22 mouse cellular contexts compared by ENCODE assay signal in genomic region chr16:57303716-57304115, GRCm38 (mm10). TPM values are rescaled to one million over a fixed set of nuclear protein-coding genes. Genes with fewer than 3 reads are reported as not detected.
DNase-seq lines count a peak whose midpoint lies in the region; ATAC-seq lines count a peak whose summit lies in the region.
"Had no signal": no experiment of that assay in that cellular context is flagged by ENCODE, and none has a peak within 500 bp of the region (broad histone marks: within the 10 kb centered on the region; RNA-seq: fewer than 3 reads in every experiment).

No protein-coding gene starts in this region.

- no peak for DNase-seq in forebrain, embryonic 10.5 days (ENCODE audit: extremely low spot score, low spot score)
- no peak for DNase-seq in midbrain, embryonic 14.5 days
- peak; percentile 62 for DNase-seq in forelimb bud, embryonic 11.5 days (ENCODE audit: low read depth, low spot score)
- DNase-seq in testis, postnatal 14 days (ENCODE audit: low spot score): peak; percentile 21
- DNase-seq in c-Kit-positive CD71-positive TER-119-positive erythroid progenitor cells, embryonic 14.5 days (ENCODE audit: low spot score): no peak
- DNase-seq: adrenal gland, adult 2 months; cerebellum, adult 2 months; kidney, adult 18-20 months; kidney, postnatal 36 days; layer of hippocampus, postnatal 36 days; liver, embryonic 13.5 days; thymus, adult 2 months had no signal

- H3K36me3 ChIP-seq in forebrain, embryonic 10.5 days (replicated peaks): 0 out of 2 replicates have a peak, but pooled peaks cover 2% of the 10 kb centered on the region
- H3K36me3 ChIP-seq in forebrain, embryonic 16.5 days (ENCODE audit: control insufficient read depth, insufficient read depth): no peaks in the 10 kb centered on the region
- H3K36me3 ChIP-seq in midbrain, embryonic 16.5 days (ENCODE audit: control insufficient read depth, insufficient read depth, low read length): no peaks in the 10 kb centered on the region
- no peaks in the 10 kb centered on the region for H3K36me3 ChIP-seq in midbrain, embryonic 14.5 days (ENCODE audit: control insufficient read depth, insufficient read depth, low read length)
- H3K36me3 ChIP-seq: heart, embryonic 12.5 days; liver, embryonic 13.5 days; midbrain, embryonic 12.5 days had no signal

- H3K9ac ChIP-seq in forebrain, embryonic 16.5 days (replicated peaks; ENCODE audit: low read depth, low read length): no peak overlapping the region
- H3K9ac ChIP-seq in midbrain, embryonic 16.5 days (ENCODE audit: low read depth, low read length): no peak overlapping the region
- no peak overlapping the region for H3K9ac ChIP-seq in midbrain, embryonic 14.5 days (replicated peaks; ENCODE audit: low read length)
- H3K9ac ChIP-seq: forebrain, embryonic 13.5 days; heart, embryonic 12.5 days; liver, embryonic 13.5 days; midbrain, embryonic 12.5 days had no signal

- H3K4me2 ChIP-seq in forebrain, embryonic 16.5 days (ENCODE audit: low read length): no peak overlapping the region
- H3K4me2 ChIP-seq in midbrain, embryonic 16.5 days (ENCODE audit: low read length): no peak overlapping the region
- no peak overlapping the region for H3K4me2 ChIP-seq in midbrain, embryonic 14.5 days (ENCODE audit: low read length)
- H3K4me2 ChIP-seq: forebrain, embryonic 13.5 days; heart, embryonic 12.5 days; liver, embryonic 13.5 days; midbrain, embryonic 12.5 days had no signal

- H3K27ac ChIP-seq in forebrain, embryonic 10.5 days: peak overlapping the region; percentile 66
- H3K27ac ChIP-seq in forebrain, embryonic 16.5 days (ENCODE audit: low read length): no peak overlapping the region
- H3K27ac ChIP-seq in midbrain, embryonic 16.5 days (ENCODE audit: low read length): no peak overlapping the region
- H3K27ac ChIP-seq in midbrain, embryonic 14.5 days (replicated peaks; ENCODE audit: low read depth, low read length): no peak overlapping the region
- H3K27ac ChIP-seq: forebrain, embryonic 13.5 days; liver, embryonic 13.5 days; midbrain, embryonic 12.5 days had no signal

- no peak for ATAC-seq in forebrain, embryonic 16.5 days
- peak; percentile 64; the same call in 1 of the 2 replicates for ATAC-seq in midbrain, embryonic 16.5 days
- ATAC-seq in midbrain, embryonic 14.5 days (ENCODE audit: low FRiP score, low TSS enrichment): no peak
- no peak for ATAC-seq in megakaryocyte, adult 5-6 weeks (ENCODE audit: poor library complexity, severe bottlenecking)
- ATAC-seq: lung, postnatal 0 days had no signal

- no peaks in the 10 kb centered on the region for H3K27me3 ChIP-seq in forebrain, embryonic 10.5 days (ENCODE audit: poor library complexity, severe bottlenecking)
- H3K27me3 ChIP-seq in forebrain, embryonic 16.5 days (replicated peaks; ENCODE audit: control insufficient read depth, insufficient read depth, low read length): no peaks in the 10 kb centered on the region
- no peaks in the 10 kb centered on the region for H3K27me3 ChIP-seq in midbrain, embryonic 16.5 days (ENCODE audit: control insufficient read depth, insufficient read depth, low read depth, low read length)
- H3K27me3 ChIP-seq in midbrain, embryonic 14.5 days (ENCODE audit: control insufficient read depth, insufficient read depth, low read length): no peaks in the 10 kb centered on the region
- H3K27me3 ChIP-seq: forebrain, embryonic 13.5 days; heart, embryonic 12.5 days; liver, embryonic 13.5 days; midbrain, embryonic 12.5 days had no signal

- H3K4me3 ChIP-seq in forebrain, embryonic 10.5 days: no peak overlapping the region
- no peak overlapping the region for H3K4me3 ChIP-seq in forebrain, embryonic 16.5 days (replicated peaks; ENCODE audit: low read length)
- H3K4me3 ChIP-seq in midbrain, embryonic 16.5 days (ENCODE audit: low read depth, low read length): no peak overlapping the region
- H3K4me3 ChIP-seq in midbrain, embryonic 14.5 days (replicated peaks; ENCODE audit: low read depth, low read length): no peak overlapping the region
- H3K4me3 ChIP-seq: forebrain, embryonic 13.5 days; heart, embryonic 12.5 days; liver, embryonic 13.5 days; midbrain, embryonic 12.5 days had no signal

- peaks cover 28% of the 10 kb centered on the region for H3K4me1 ChIP-seq in forebrain, embryonic 10.5 days
- H3K4me1 ChIP-seq in forebrain, embryonic 16.5 days (replicated peaks; ENCODE audit: control insufficient read depth, insufficient read depth, low read length): no peaks in the 10 kb centered on the region
- no peaks in the 10 kb centered on the region; the same call in 1 of the 2 replicates for H3K4me1 ChIP-seq in midbrain, embryonic 16.5 days (ENCODE audit: control insufficient read depth, insufficient read depth, low read length)
- H3K4me1 ChIP-seq in midbrain, embryonic 14.5 days (ENCODE audit: control insufficient read depth, insufficient read depth, low read length): no peaks in the 10 kb centered on the region
- H3K4me1 ChIP-seq: forebrain, embryonic 13.5 days; liver, embryonic 13.5 days; midbrain, embryonic 12.5 days had no signal

- WGBS in forebrain, embryonic 10.5 days: 66% methylated on average over 19 of the region's 19 CpGs
- WGBS in forebrain, embryonic 16.5 days: 67% methylated on average over 19 of the region's 19 CpGs
- whole genome bisulfite sequencing in midbrain, embryonic 16.5 days: 63% methylated on average over 19 of the region's 19 CpGs
- 68% methylated on average over 19 of the region's 19 CpGs for WGBS in midbrain, embryonic 14.5 days

- H3K9me3 ChIP-seq in forebrain, embryonic 10.5 days: no peaks in the 10 kb centered on the region
- no peaks in the 10 kb centered on the region for H3K9me3 ChIP-seq in forebrain, embryonic 16.5 days (ENCODE audit: control insufficient read depth, low read length)
- no peaks in the 10 kb centered on the region for H3K9me3 ChIP-seq in midbrain, embryonic 16.5 days (replicated peaks; ENCODE audit: control insufficient read depth, low read length, poor library complexity, severe bottlenecking)
- no peaks in the 10 kb centered on the region for H3K9me3 ChIP-seq in midbrain, embryonic 14.5 days (ENCODE audit: control insufficient read depth, low read length)
- H3K9me3 ChIP-seq: forebrain, embryonic 13.5 days; heart, embryonic 12.5 days; liver, embryonic 13.5 days; midbrain, embryonic 12.5 days had no signal

RNA-seq across cellular contexts. Expression of gene Tmem30c, which starts 11.1 kb away (rescaled TPM):
- polyA plus RNA-seq in forebrain, embryonic 10.5 days (2016; fragmentation: Nextera tagmentation; extraction: Ambion mirVana): 0.22 TPM in 1 of 2 replicates, not detected in the other
- 0.09 and 0.52 TPM in 2 replicates for polyA plus RNA-seq in forebrain, embryonic 16.5 days (2015; fragmentation: Nextera tagmentation; extraction: Ambion mirVana)
- 0.44 and 0.63 TPM in 2 replicates for polyA plus RNA-seq in midbrain, embryonic 16.5 days (2015; fragmentation: Nextera tagmentation; extraction: Ambion mirVana)
- polyA plus RNA-seq in midbrain, embryonic 14.5 days (2014; fragmentation: Nextera tagmentation; extraction: Ambion mirVana): 0.18 and 0.35 TPM in 2 replicates
- total RNA-seq in megakaryocyte, adult 5-6 weeks (2015): not detected in 2 replicates
- not detected in 2 replicates for total RNA-seq in megakaryocyte, adult 5-6 weeks (2017)
- total RNA-seq: adrenal gland, adult 2 months; gastrocnemius, adult 8-10 months; hematopoietic stem cell, adult 5-6 weeks had no signal
- polyA plus RNA-seq: adrenal gland, adult 2 months; heart, embryonic 12.5 days; liver, embryonic 13.5 days; spleen, adult 2 months; thymus, adult 2 months had no signal

RNA-seq across cellular contexts. Expression of gene Filip1l, which starts 49.2 kb away (rescaled TPM):
- 6.3 and 6.7 TPM in 2 replicates for polyA plus RNA-seq in forebrain, embryonic 10.5 days (2016; fragmentation: Nextera tagmentation; extraction: Ambion mirVana)
- 2.2 and 2.8 TPM in 2 replicates for polyA plus RNA-seq in forebrain, embryonic 16.5 days (2015; fragmentation: Nextera tagmentation; extraction: Ambion mirVana)
- 2.2 TPM in 2 replicates for polyA plus RNA-seq in midbrain, embryonic 16.5 days (2015; fragmentation: Nextera tagmentation; extraction: Ambion mirVana)
- 1.4 and 3.0 TPM in 2 replicates for polyA plus RNA-seq in midbrain, embryonic 14.5 days (2014; fragmentation: Nextera tagmentation; extraction: Ambion mirVana)
- total RNA-seq in megakaryocyte, adult 5-6 weeks (2015): 64.5 and 68.7 TPM in 2 replicates
- total RNA-seq in megakaryocyte, adult 5-6 weeks (2017): 36.3 and 45.5 TPM in 2 replicates

Comparison
In these comparisons a context has a peak if more than half of its experiments do, and no peak if none do; other contexts are left out.
1. DNase-seq: peak in forelimb bud, embryonic 11.5 days (single experiment) and testis, postnatal 14 days (single experiment); none in forebrain, embryonic 10.5 days (single experiment), midbrain, embryonic 14.5 days (single experiment) and c-Kit-positive CD71-positive TER-119-positive erythroid progenitor cells, embryonic 14.5 days (single experiment).